Mouse (Mus musculus): ENCODE results near the gene D1Ertd622e. TPM values are rescaled to one million over a fixed set of nuclear protein-coding genes. Genes with fewer than 3 reads are reported as not detected.
"Not testable (repeated sequence)": the region's sequence is repeated elsewhere in the genome, so short reads cannot be mapped to it uniquely, and the experiment has no call there.

D1Ertd622e gene
- polyA plus RNA-seq, 1 experiment from 2014 or later = 23.8 TPM

- Histone ChIP-seq H3K27me3 (ENCODE audit: insufficient read depth, low read length) (no peaks in the 10 kb centered on the region), H3K9me3 (ENCODE audit: low read length) (no peaks in the 10 kb centered on the region), H3K9ac (replicated peaks) (no peak overlapping the region), H3K36me3 (replicated peaks; ENCODE audit: insufficient read depth, low read length) (no peaks in the 10 kb centered on the region), H3K27ac (ENCODE audit: low read depth) (no peak overlapping the region), H3K4me2 (ENCODE audit: low read depth, low read length) (no peak overlapping the region), H3K4me1 (ENCODE audit: insufficient read depth) (no peaks in the 10 kb centered on the region), H3K4me3 (ENCODE audit: low read depth, low read length) (no peak overlapping the region)
- no peak for TF ChIP-seq CTCF (IDR thresholded peaks at IDR 0.05; ENCODE audit: low read depth)
- TF ChIP-seq EP300 (IDR thresholded peaks at IDR 0.05; ENCODE audit: low read depth) = no peak
- 50% methylated on average over 2 of the region's 2 CpGs for WGBS (ENCODE audit: insufficient replicate concordance)
- no peak for ATAC-seq
- no peak for DNase-seq
Observed at GRCm38 (mm10) chr1:97600371-97600770, 61.5 kb downstream of the D1Ertd622e start.

- no peaks in the 10 kb centered on the region for H3K4me1 ChIP-seq (ENCODE audit: insufficient read depth)
- no peak overlapping the region for H3K27ac ChIP-seq (ENCODE audit: low read depth)
- no peak overlapping the region for H3K4me3 ChIP-seq (ENCODE audit: low read depth, low read length)
- no peaks in the 10 kb centered on the region for H3K9me3 ChIP-seq (ENCODE audit: low read length)
- no peaks in the 10 kb centered on the region for H3K27me3 ChIP-seq (ENCODE audit: insufficient read depth, low read length)
- no peak overlapping the region for H3K4me2 ChIP-seq (ENCODE audit: low read depth, low read length)
- no peaks in the 10 kb centered on the region for H3K36me3 ChIP-seq (replicated peaks; ENCODE audit: insufficient read depth, low read length)
- H3K9ac ChIP-seq (replicated peaks) = no peak overlapping the region
- TF ChIP-seq CTCF (IDR thresholded peaks at IDR 0.05; ENCODE audit: low read depth) (no peak), EP300 (IDR thresholded peaks at IDR 0.05; ENCODE audit: low read depth) (no peak)
- DNase-seq (no peak), ATAC-seq (no peak)
- WGBS (ENCODE audit: insufficient replicate concordance) = 87% methylated on average over 3 of the region's 3 CpGs
Observed at GRCm38 (mm10) chr1:97599101-97599500, 62.8 kb downstream of the D1Ertd622e start.

- no peak for DNase-seq
- Histone ChIP-seq H3K4me1 (ENCODE audit: insufficient read depth) (no peaks in the 10 kb centered on the region), H3K4me3 (ENCODE audit: low read depth, low read length) (no peak overlapping the region), H3K4me2 (ENCODE audit: low read depth, low read length) (no peak overlapping the region), H3K36me3 (replicated peaks; ENCODE audit: insufficient read depth, low read length) (no peaks in the 10 kb centered on the region), H3K9ac (replicated peaks) (no peak overlapping the region), H3K27me3 (ENCODE audit: insufficient read depth, low read length) (no peaks in the 10 kb centered on the region), H3K9me3 (ENCODE audit: low read length) (no peaks in the 10 kb centered on the region), H3K27ac (ENCODE audit: low read depth) (no peak overlapping the region)
- TF ChIP-seq EP300 (IDR thresholded peaks at IDR 0.05; ENCODE audit: low read depth) (no peak), CTCF (IDR thresholded peaks at IDR 0.05; ENCODE audit: low read depth) (no peak)
- ATAC-seq = no peak
- 49% methylated on average over 3 of the region's 3 CpGs for WGBS (ENCODE audit: insufficient replicate concordance)
Observed at GRCm38 (mm10) chr1:97588561-97588960, 73.3 kb downstream of the D1Ertd622e start.

GRCm38 (mm10) chr1:97585106-97585505 is 76.8 kb downstream of the D1Ertd622e start:
- Histone ChIP-seq H3K9ac (replicated peaks) (no peak overlapping the region), H3K36me3 (replicated peaks; ENCODE audit: insufficient read depth, low read length) (no peaks in the 10 kb centered on the region), H3K27me3 (ENCODE audit: insufficient read depth, low read length) (no peaks in the 10 kb centered on the region), H3K4me2 (ENCODE audit: low read depth, low read length) (no peak overlapping the region), H3K27ac (ENCODE audit: low read depth) (no peak overlapping the region), H3K4me1 (ENCODE audit: insufficient read depth) (no peaks in the 10 kb centered on the region), H3K4me3 (ENCODE audit: low read depth, low read length) (no peak overlapping the region), H3K9me3 (ENCODE audit: low read length) (no peaks in the 10 kb centered on the region)
- no peak for ATAC-seq
- no peak for DNase-seq
- TF ChIP-seq CTCF (IDR thresholded peaks at IDR 0.05; ENCODE audit: low read depth) = no peak
- TF ChIP-seq EP300 (IDR thresholded peaks at IDR 0.05; ENCODE audit: low read depth) = no peak

- TF ChIP-seq EP300 (IDR thresholded peaks at IDR 0.05; ENCODE audit: low read depth) (no peak), CTCF (IDR thresholded peaks at IDR 0.05; ENCODE audit: low read depth) (no peak)
- Histone ChIP-seq H3K4me1 (ENCODE audit: insufficient read depth) (no peaks in the 10 kb centered on the region), H3K27me3 (ENCODE audit: insufficient read depth, low read length) (no peaks in the 10 kb centered on the region), H3K4me2 (ENCODE audit: low read depth, low read length) (no peak overlapping the region), H3K9me3 (ENCODE audit: low read length) (no peaks in the 10 kb centered on the region), H3K9ac (replicated peaks) (no peak overlapping the region), H3K4me3 (ENCODE audit: low read depth, low read length) (no peak overlapping the region), H3K27ac (ENCODE audit: low read depth) (no peak overlapping the region), H3K36me3 (replicated peaks; ENCODE audit: insufficient read depth, low read length) (no peaks in the 10 kb centered on the region)
- ATAC-seq (no peak), DNase-seq (no peak)
- WGBS (ENCODE audit: insufficient replicate concordance) = 74% methylated on average over 3 of the region's 3 CpGs
Observed at GRCm38 (mm10) chr1:97584171-97584570, 77.7 kb downstream of the D1Ertd622e start.

- no peak for ATAC-seq
- Histone ChIP-seq H3K4me2 (ENCODE audit: low read depth, low read length) (no peak overlapping the region), H3K4me3 (ENCODE audit: low read depth, low read length) (no peak overlapping the region), H3K36me3 (replicated peaks; ENCODE audit: insufficient read depth, low read length) (no peaks in the 10 kb centered on the region), H3K9me3 (ENCODE audit: low read length) (no peaks in the 10 kb centered on the region), H3K9ac (replicated peaks) (no peak overlapping the region), H3K4me1 (ENCODE audit: insufficient read depth) (no peaks in the 10 kb centered on the region), H3K27ac (ENCODE audit: low read depth) (no peak overlapping the region), H3K27me3 (ENCODE audit: insufficient read depth, low read length) (no peaks in the 10 kb centered on the region)
- WGBS (ENCODE audit: insufficient replicate concordance) = 61% methylated on average over 4 of the region's 4 CpGs
- no peak for DNase-seq
- TF ChIP-seq EP300 (IDR thresholded peaks at IDR 0.05; ENCODE audit: low read depth) (no peak), CTCF (IDR thresholded peaks at IDR 0.05; ENCODE audit: low read depth) (no peak)
Observed at GRCm38 (mm10) chr1:97583085-97583484, 78.8 kb downstream of the D1Ertd622e start.

GRCm38 (mm10) chr1:97580680-97581079 is 81.2 kb downstream of the D1Ertd622e start:
- H3K27me3 ChIP-seq (ENCODE audit: insufficient read depth, low read length); H3K4me3 ChIP-seq (ENCODE audit: low read depth, low read length); H3K27ac ChIP-seq (ENCODE audit: low read depth); H3K36me3 ChIP-seq (replicated peaks; ENCODE audit: insufficient read depth, low read length); H3K4me2 ChIP-seq (ENCODE audit: low read depth, low read length); H3K4me1 ChIP-seq (ENCODE audit: insufficient read depth); H3K9ac ChIP-seq (replicated peaks); H3K9me3 ChIP-seq (ENCODE audit: low read length); ATAC-seq; DNase-seq: not testable (repeated sequence)

All from liver, postnatal 0 days (tissue).